Mouse (Mus musculus): ENCODE measurements at regions not wholly inside any gene's neighbourhood (a gene's known extent, or its start where the extent isn't known, plus 50 kb on each side); places are given as distances from the start of the nearest gene placed in this dataset.

- TF ChIP-seq CTCF (IDR thresholded peaks at IDR 0.05; ENCODE audit: insufficient read depth, low read length) = no peak
- no peak for TF ChIP-seq POLR2A (IDR thresholded peaks at IDR 0.05; ENCODE audit: borderline replicate concordance, extremely low read depth, low read depth, low read length)
These were observed 94.8 kb upstream of the Teddm2 start for GRCm38 (mm10) chr1:153994871-153995270.
